Mouse (Mus musculus) v-Abl transformed pro-B cells (cell line): Measurements from ENCODE around the gene Ckap4.

Experiments used
- in situ Hi-C, 2 experiments: fragments of 400-800 bp; cut with MboI; formaldehyde crosslinking; loops; one replicate each; pipeline ENCODE4 v1.15.1; 2025; ENCODE audit not compliant: unreplicated experiment in 2 of 2

Ckap4 gene

GRCm38 (mm10) chr10:84549920-84550293 is 16.0 kb upstream of the Ckap4 start:
- in situ Hi-C loops = no loop called here

- in situ Hi-C loops = no loop called here
These were observed 15.5 kb upstream of the Ckap4 start for GRCm38 (mm10) chr10:84549146-84549919.

DNA sequence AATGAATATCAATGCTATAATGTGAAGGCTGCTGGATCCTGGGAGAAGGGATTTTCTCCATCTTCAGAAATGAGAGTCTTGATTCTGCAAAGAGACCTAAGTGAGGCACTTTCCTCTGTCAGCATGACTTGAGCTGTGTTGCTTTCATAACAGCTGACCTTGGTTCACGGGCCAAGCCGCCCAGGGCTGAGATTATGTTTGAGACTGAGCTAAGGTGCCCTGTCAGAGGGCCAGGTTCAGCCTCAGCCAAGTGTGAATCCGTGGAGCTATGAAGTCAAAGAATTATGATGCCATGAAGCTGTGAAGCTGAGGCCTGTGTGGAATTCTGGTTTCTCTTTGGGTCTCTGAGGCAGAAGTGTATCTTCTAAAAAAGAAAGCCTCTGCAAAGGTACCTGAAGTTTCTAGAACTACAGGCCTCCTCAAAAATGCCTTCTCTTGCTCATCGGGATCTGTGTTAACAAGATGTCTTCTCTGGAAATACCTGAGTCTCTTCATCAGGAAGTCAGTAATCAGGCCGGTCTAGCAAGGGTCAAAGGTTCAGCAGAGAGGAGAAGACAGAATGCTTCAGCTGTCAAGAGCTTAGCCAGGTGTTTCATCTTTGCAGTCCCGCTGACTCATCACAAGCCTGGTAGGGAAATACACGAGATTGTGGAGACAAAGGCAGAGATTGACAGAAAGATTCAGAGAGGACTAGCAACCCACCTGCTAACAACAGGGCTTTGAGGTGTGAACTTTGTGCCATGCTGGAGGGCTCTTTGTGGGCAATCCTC is 11.2 kb upstream of the Ckap4 start:
- in situ Hi-C loops = no loop called here

- in situ Hi-C loops = no loop called here
These were observed 9.2 kb upstream of the Ckap4 start for GRCm38 (mm10) chr10:84542802-84543658.

DNA sequence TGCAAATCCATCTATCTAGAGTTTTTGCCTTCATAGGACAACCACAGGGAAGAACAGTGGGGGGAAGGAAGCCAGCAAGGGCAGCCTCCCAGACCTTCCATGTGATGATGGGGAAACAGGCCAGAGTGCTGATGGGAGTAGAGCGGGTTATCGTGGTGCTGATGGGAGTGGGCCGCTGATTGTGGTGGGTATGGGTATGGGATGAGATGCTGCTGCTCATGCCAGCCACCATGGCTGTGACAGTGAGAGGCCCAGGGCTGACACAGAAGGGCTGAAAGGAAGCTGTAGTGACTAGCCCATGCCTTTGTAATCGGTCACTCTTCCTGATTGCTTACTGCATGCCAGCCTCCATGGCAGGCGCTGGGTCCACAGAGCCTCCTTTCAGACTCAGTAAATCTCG is 5.8 kb upstream of the Ckap4 start:
- in situ Hi-C loops = no loop called here

DNA sequence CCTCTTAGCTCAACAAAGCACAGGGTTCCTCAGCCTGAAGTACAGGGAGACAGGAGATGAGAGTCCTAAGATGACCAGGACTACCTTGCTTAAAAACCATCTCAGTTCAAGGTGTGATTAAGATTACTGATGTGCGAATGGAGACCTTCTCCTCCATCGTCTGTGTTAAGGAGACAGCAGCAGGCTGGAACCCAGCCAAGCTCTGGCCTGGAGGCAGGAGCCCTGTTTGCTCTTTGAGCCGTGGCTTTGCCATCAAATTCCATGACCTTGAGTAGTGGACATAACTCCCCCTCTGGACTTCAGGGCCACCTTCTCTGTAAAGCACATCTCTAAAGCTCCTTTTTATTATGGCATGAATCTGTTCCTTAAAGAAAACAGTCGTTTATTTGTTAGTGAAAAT is 2.0 kb upstream of the Ckap4 start:
- in situ Hi-C loops = no loop called here

DNA sequence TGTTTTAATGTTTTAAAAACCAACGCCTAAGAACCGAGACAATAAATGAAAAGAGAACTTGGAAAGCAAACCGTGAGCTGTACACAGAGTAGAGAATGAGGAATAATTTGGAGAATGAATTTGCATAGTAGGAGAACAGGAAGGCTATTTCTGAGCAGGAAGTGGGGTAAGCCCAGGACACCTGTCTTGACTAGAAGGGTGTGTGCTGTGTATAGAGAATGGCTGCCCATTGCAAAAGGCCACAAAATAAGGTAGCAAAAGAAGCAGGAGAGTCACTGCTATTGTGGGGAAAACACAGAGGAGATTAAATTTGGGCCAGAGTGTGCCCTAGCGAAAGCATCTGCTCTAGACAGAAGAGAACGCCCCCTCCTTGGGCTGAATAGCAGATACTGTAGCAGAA is 1.6 kb upstream of the Ckap4 start:
- in situ Hi-C loops = no loop called here

- in situ Hi-C loops = no loop called here
These were observed 665 bp downstream of the Ckap4 start for GRCm38 (mm10) chr10:84532911-84533882.

DNA sequence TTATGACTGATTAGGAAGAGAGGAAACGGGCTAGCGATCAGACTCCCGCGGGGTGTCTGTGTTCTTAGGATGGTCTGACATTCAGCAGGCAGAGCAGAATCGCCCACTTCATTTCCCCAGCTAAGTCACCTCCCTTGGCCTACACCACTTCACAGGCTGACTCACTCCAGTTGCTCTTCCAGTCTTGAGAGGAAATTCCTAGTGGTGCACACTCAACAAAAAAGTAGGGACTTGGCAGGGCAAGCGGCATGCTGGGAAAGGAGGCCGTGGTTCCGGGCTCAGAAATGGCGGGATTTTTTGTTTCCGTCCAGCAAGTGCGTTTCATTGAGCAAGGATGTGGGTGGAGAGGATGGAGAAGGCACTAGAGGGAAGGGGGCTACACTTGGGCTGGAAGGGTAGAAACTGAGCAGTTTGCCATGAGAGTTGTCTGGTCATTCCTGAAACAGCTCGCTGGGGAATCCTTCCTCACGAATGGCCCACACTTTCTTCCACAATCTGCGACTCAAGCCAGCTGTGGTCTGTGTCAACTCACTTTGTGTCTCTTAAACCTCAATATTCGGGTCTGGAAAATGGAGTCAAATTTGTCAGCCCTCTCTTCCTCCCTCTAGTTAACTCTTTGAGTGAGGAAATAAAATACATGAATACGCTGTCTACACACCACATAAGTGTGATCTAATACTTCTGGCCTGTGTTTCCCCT is 1.5 kb downstream of the Ckap4 start:
- in situ Hi-C loops = no loop called here

- in situ Hi-C loops = no loop called here
These were observed 2.3 kb downstream of the Ckap4 start for GRCm38 (mm10) chr10:84531576-84531975.

DNA sequence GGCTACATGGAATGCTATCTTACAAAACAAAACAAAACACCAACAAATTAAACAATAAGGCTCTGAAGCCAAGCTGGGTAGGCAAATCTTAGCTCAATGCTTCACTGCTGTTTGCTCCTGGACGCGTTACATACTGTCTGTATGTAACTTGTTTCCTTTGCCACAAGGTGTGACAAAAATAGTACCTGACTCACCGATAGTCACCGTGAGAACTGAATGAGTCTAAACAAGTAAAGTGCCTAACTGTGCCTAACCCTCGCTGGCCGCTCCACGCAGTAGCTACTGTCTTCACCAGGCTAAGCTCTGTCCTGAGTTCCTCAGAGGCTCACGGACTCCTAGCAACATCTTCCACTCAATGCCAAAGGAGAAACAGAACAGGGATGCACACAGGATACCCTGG is 3.5 kb downstream of the Ckap4 start:
- in situ Hi-C loops = no loop called here

GRCm38 (mm10) chr10:84527631-84528030 is 6.2 kb downstream of the Ckap4 start:
- in situ Hi-C loops = no loop called here

DNA sequence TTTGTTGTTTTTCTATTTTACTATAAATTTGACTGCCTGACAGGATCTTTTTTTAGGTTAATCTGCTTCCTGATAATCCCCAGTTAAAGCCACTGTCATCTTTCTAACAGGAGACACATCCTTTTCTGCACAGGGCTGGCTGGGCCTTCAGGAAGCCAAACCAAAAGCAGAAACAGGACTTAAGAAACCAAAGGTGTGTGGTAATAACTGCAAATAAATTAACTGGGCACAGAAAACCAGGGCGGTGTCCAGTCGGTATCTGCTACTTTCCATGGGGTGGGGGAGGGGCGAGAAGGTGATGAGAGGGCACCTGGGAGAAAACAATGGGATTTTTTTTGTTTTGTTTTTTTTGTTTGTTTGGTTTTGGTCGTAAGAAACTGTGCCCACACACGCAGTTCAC is 6.8 kb downstream of the Ckap4 start:
- in situ Hi-C loops = no loop called here

- in situ Hi-C loops = no loop called here
These were observed 7.4 kb downstream of the Ckap4 start for GRCm38 (mm10) chr10:84526488-84526887.

DNA sequence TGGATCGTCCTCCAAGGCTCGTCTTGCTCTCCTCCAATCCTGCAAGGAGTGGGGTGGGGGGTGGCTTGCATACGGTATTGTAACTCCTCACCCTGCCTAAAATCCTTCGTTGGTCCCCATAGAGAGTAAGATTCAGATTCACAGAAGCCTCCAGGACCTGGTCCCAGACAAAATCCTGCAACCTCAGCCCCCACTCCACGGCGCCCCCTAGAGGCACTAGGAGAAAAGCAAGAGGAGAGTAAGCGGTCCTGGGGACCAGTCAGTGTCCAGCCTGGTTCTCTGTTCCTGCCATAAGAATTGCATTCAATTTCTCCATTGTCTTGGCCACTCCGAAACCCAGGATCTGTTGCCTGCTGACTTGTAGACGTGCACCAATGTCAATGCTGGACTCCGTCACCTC is 10.2 kb downstream of the Ckap4 start:
- in situ Hi-C loops = loop anchor here in 1 of 2 experiments (25.0 kb wide), 1 partner anchor 89 kb away; the partner anchor contains the start of gene Polr3b

GRCm38 (mm10) chr10:84516414-84516927 is 17.4 kb downstream of the Ckap4 start:
- in situ Hi-C loops = loop anchor here (5.0 to 25.0 kb wide), 5 partner anchors 51 to 536 kb away; partner anchors contain the start of gene Polr3b (in 1 of the 2)

DNA sequence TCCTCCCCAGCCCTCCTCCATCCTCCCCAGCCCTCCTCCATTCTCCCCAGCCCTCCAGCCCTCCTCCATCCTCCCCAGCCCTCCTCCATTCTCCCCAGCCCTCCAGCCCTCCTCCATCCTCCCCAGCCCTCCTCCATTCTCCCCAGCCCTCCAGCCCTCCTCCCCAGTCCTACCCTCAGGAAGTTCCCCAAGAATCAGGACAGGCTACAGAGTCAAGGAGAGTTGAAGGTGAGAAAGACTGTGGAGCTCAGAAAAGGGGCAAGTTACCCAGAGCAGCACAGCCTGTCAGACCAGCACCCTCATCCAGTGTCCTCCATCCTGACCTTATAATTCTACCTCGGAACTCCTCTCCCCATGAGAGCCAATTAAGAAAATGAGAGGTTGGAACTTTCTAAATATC is 17.9 kb downstream of the Ckap4 start:
- in situ Hi-C loops = loop anchor here (5.0 to 25.0 kb wide), 5 partner anchors 51 to 536 kb away; partner anchors contain the start of gene Polr3b (in 1 of the 2)

DNA sequence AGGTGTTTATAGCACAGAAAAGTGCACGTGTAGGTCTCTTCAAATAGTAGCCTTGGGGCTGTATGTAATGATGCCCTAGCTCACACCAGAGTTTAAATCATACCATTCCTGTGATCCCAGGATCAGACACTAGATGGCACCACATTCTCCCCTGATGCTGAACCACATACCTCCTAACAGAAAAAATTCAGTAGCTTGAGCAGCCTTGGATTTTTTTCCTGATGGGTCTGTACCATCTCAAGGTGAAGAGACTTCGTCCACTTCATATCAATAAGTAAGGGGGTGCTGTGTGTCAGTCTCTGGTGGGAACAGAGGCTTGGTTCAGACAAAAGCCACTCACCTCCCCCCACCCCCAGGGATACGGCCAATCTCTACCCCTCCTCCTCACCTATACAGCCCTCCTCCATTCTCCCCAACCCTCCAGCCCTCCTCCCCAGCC is 18.3 kb downstream of the Ckap4 start:
- in situ Hi-C loops = loop anchor here (5.0 to 25.0 kb wide), 5 partner anchors 52 to 537 kb away; partner anchors contain the start of gene Polr3b (in 1 of the 2)
